Mouse (Mus musculus) liver, adult 2 months (tissue): ENCODE measurements around the gene Supt7l.

Experiments used
- CTCF ChIP-seq: fragments of 200-500 bp; IDR thresholded peaks from 2 replicates; pipeline ENCODE4 v1.5.1; 2011; ENCODE audit warnings: low read depth, low read length, control low read depth
- POLR2A ChIP-seq: fragments of 200-500 bp; IDR thresholded peaks from 2 replicates; pipeline ENCODE4 v1.6.1; 2011; ENCODE audit warnings: low read length, control low read depth; ENCODE audit not compliant: insufficient read depth; ENCODE audit errors: extremely low read depth

- TF ChIP-seq CTCF (no peak), POLR2A (no peak)
Observed at GRCm38 (mm10) chr5:31528560-31528959, 953 bp upstream of the Supt7l start.
